Comparison of ENCODE assay signal across 14 mouse cellular contexts in genomic region chr6:125119387-125119786, GRCm38 (mm10). TPM values are rescaled to one million over a fixed set of nuclear protein-coding genes. Genes with fewer than 3 reads are reported as not detected.
"Had no signal": no experiment of that assay in that cellular context is flagged by ENCODE, and none has a peak within 500 bp of the region (broad histone marks: within the 10 kb centered on the region; RNA-seq: fewer than 3 reads in every experiment).

No protein-coding gene starts in this region.

- H3K4me1 ChIP-seq: limb, embryonic 10.5 days; limb, embryonic 13.5 days; liver, embryonic 15.5 days had no signal

- ATAC-seq: intestine, postnatal 0 days had no signal

- H3K4me2 ChIP-seq: limb, embryonic 13.5 days; liver, embryonic 15.5 days; midbrain, embryonic 11.5 days had no signal

- DNase-seq: layer of hippocampus, adult 9-11 months; liver; lung, adult 2 months; lung, postnatal 14 days; lung, postnatal 4 days; midbrain, embryonic 14.5 days; thymus, adult 18-20 months; thymus, postnatal 36 days had no signal

- H3K9ac ChIP-seq: limb, embryonic 13.5 days; liver, embryonic 15.5 days had no signal

- H3K27me3 ChIP-seq: limb, embryonic 13.5 days; liver, embryonic 15.5 days had no signal

- H3K4me3 ChIP-seq: layer of hippocampus, adult 2 months; limb, embryonic 10.5 days; limb, embryonic 13.5 days; liver, embryonic 15.5 days had no signal

- H3K9me3 ChIP-seq: limb, embryonic 10.5 days; limb, embryonic 13.5 days; liver, embryonic 15.5 days had no signal

- H3K27ac ChIP-seq: layer of hippocampus, adult 2 months; limb, embryonic 10.5 days; limb, embryonic 13.5 days; liver, embryonic 15.5 days had no signal

RNA-seq across cellular contexts. Expression of gene Lpar5, which starts 51.7 kb away (rescaled TPM):
- polyA plus RNA-seq: midbrain, embryonic 11.5 days had no signal
